Mouse (Mus musculus): ENCODE results near the gene Zcchc17. TPM values are rescaled to one million over a fixed set of nuclear protein-coding genes. Genes with fewer than 3 reads are reported as not detected.

The Zcchc17 gene
- polyA plus RNA-seq, 1 experiment from 2014 or later: 56.8 TPM

- Histone ChIP-seq H3K27ac (ENCODE audit: low read length) (no peak overlapping the region), H3K9ac (ENCODE audit: low read length) (no peak overlapping the region), H3K4me1 (ENCODE audit: control insufficient read depth, insufficient read depth, low read length) (peaks cover 11% of the 10 kb centered on the region; the same call in 1 of the 2 replicates), H3K27me3 (ENCODE audit: control insufficient read depth, insufficient read depth, low read length) (no peaks in the 10 kb centered on the region), H3K4me2 (ENCODE audit: low read depth, low read length) (no peak overlapping the region), H3K9me3 (replicated peaks; ENCODE audit: control insufficient read depth, low read length) (no peaks in the 10 kb centered on the region), H3K36me3 (ENCODE audit: control insufficient read depth, insufficient read depth, low read length) (no peaks in the 10 kb centered on the region), H3K4me3 (replicated peaks; ENCODE audit: low read length) (no peak overlapping the region)
- no peak for ATAC-seq (ENCODE audit: insufficient read depth, low FRiP score)
- whole genome bisulfite sequencing: 70% methylated on average over 11 of the region's 11 CpGs
Observed at GRCm38 (mm10) chr4:130298877-130299628, 60.7 kb downstream of the Zcchc17 start.

DNA sequence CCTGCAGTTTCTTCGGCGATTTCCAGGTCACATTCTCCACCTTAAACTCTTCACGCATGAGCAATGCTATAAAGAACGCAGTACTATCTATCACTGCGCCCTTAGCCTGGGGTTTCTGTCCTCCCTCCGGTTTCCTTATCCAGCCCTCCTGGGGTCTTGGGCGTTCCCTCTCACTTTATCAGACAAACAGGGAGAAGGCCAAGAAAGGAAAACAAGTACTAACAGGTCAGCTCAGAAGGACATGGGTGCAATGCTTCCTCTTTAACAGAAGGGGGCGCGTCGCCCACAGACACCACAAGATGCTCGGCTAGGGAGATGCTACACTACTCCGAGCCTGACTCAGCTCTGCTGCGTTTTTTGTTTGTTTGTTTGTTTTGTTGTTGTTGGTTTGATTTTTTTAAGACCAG, 62.6 kb downstream of the Zcchc17 start:
- no peak overlapping the region for H3K27ac ChIP-seq (ENCODE audit: low read length)
- H3K4me1 ChIP-seq (ENCODE audit: control insufficient read depth, insufficient read depth, low read length): peaks cover 11% of the 10 kb centered on the region; the same call in 1 of the 2 replicates
- no peak overlapping the region for H3K9ac ChIP-seq (ENCODE audit: low read length)
- H3K9me3 ChIP-seq (replicated peaks; ENCODE audit: control insufficient read depth, low read length): no peaks in the 10 kb centered on the region
- no peaks in the 10 kb centered on the region for H3K27me3 ChIP-seq (ENCODE audit: control insufficient read depth, insufficient read depth, low read length)
- WGBS: 18% methylated on average over 13 of the region's 13 CpGs
- H3K4me3 ChIP-seq (replicated peaks; ENCODE audit: low read length): no peak overlapping the region
- no peak overlapping the region for H3K4me2 ChIP-seq (ENCODE audit: low read depth, low read length)
- peak; percentile 51 for ATAC-seq (ENCODE audit: insufficient read depth, low FRiP score)
- no peaks in the 10 kb centered on the region for H3K36me3 ChIP-seq (ENCODE audit: control insufficient read depth, insufficient read depth, low read length)

DNA sequence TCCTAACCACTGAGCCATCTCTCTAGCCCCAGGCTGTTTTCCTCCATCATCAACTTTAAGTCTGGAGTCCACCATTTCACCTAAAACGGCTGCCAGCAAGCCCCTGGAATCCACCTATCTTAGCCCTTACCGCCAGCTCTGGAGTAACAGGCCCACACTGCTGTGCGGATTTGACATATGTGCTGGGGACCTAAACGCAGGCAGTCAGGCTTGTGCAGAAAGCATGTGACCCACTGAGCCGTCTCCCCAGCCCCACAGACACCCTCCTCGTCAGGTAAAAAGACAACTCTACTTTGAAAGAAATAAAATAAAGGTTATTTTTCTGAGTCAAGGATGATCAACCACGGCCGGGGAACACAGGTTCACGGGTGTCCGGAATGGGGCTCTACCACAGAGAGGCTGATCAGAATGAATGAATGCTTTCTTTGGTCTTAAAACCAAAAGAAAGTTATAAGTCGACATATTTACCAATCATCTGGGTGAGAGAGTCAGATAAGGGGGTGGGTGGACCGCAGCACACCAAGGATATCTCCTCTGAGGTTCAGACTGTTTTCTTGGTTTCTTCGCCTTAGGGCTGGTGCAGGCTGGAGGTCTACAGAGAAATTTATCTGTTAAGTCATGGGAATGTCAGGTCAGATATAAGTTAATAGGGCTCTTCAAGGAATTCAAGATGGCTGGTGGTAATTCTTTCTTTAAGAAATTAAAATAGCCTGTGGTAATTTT, 63.3 kb downstream of the Zcchc17 start:
- WGBS: 82% methylated on average over 13 of the region's 13 CpGs
- H3K27ac ChIP-seq (ENCODE audit: low read length): no peak overlapping the region
- no peak overlapping the region for H3K4me3 ChIP-seq (replicated peaks; ENCODE audit: low read length)
- ATAC-seq (ENCODE audit: insufficient read depth, low FRiP score): no peak
- H3K27me3 ChIP-seq (ENCODE audit: control insufficient read depth, insufficient read depth, low read length): no peaks in the 10 kb centered on the region
- H3K9me3 ChIP-seq (replicated peaks; ENCODE audit: control insufficient read depth, low read length): no peaks in the 10 kb centered on the region
- peaks cover 11% of the 10 kb centered on the region; the same call in 1 of the 2 replicates for H3K4me1 ChIP-seq (ENCODE audit: control insufficient read depth, insufficient read depth, low read length)
- no peak overlapping the region for H3K4me2 ChIP-seq (ENCODE audit: low read depth, low read length)
- no peaks in the 10 kb centered on the region for H3K36me3 ChIP-seq (ENCODE audit: control insufficient read depth, insufficient read depth, low read length)
- no peak overlapping the region for H3K9ac ChIP-seq (ENCODE audit: low read length)

DNA sequence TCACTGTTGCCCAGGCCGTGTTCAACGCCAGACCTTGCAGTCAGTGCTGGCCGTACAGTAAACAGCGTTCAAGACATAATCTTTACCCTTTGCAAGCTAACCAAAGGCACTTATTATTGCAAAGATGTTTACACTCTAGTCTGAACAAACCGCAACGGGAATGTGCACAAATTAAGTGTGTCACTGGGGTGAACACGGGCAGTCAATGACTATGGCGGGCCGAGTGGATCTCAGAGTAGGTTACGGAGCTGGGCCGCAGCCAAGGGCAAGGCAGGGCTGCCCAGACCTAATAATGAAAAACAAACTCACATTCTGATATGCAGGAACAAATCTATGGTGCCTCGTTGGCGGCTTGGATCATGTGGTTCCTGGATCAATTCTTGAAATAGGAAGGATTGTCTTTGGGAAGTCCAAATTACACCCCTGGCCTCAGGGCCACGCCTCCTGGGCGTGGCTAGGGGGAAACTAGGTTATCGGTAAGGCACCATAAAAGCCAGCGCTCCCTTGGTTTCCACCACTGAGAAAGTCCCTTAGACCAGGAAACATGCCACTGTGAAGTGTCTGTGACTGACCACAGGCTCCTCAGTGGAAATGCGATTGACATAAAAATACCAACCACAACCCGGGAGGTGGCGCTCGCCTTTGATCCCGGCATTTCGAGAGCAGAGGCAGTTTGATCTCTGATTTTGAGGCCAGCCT, 64.5 kb downstream of the Zcchc17 start:
- 41% methylated on average over 23 of the region's 23 CpGs for WGBS
- H3K9me3 ChIP-seq (replicated peaks; ENCODE audit: control insufficient read depth, low read length): no peaks in the 10 kb centered on the region
- H3K9ac ChIP-seq (ENCODE audit: low read length): peak overlapping the region; percentile 4; the same call in 1 of the 2 replicates
- H3K27ac ChIP-seq (ENCODE audit: low read length): peak overlapping the region; percentile 17; the same call in 1 of the 2 replicates
- no peaks in the 10 kb centered on the region for H3K36me3 ChIP-seq (ENCODE audit: control insufficient read depth, insufficient read depth, low read length)
- H3K4me1 ChIP-seq (ENCODE audit: control insufficient read depth, insufficient read depth, low read length): peaks cover 11% of the 10 kb centered on the region; the same call in 1 of the 2 replicates
- peak; percentile 56; the same call in 1 of the 2 replicates for ATAC-seq (ENCODE audit: insufficient read depth, low FRiP score)
- H3K4me3 ChIP-seq (replicated peaks; ENCODE audit: low read length): no peak overlapping the region
- peak overlapping the region; percentile 20; the same call in 1 of the 2 replicates for H3K4me2 ChIP-seq (ENCODE audit: low read depth, low read length)
- no peaks in the 10 kb centered on the region; the same call in 1 of the 2 replicates for H3K27me3 ChIP-seq (ENCODE audit: control insufficient read depth, insufficient read depth, low read length)

DNA sequence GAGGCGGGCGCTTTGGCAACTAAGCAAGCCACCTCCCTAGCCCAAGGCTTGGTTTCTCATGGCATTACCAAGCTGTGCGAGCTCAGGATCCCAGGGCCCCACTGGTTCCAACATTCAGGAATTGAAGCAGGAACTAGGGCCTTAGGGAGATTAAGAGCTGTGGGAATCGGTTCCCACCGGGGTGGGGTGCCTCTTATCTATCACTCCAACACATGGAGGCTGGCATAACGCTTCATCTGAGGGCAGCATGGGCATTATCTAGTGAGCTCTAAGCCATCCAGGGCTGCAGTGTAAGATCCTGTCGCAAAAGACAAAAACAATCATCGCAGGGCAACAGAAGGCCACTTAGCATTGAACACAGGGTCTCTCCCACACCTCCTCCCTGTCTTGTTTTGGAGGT, 65.2 kb downstream of the Zcchc17 start:
- Histone ChIP-seq H3K4me2 (ENCODE audit: low read depth, low read length) (no peak overlapping the region), H3K27ac (ENCODE audit: low read length) (no peak overlapping the region), H3K9ac (ENCODE audit: low read length) (no peak overlapping the region), H3K36me3 (ENCODE audit: control insufficient read depth, insufficient read depth, low read length) (no peaks in the 10 kb centered on the region), H3K4me1 (ENCODE audit: control insufficient read depth, insufficient read depth, low read length) (peaks cover 11% of the 10 kb centered on the region; the same call in 1 of the 2 replicates), H3K9me3 (replicated peaks; ENCODE audit: control insufficient read depth, low read length) (no peaks in the 10 kb centered on the region), H3K4me3 (replicated peaks; ENCODE audit: low read length) (no peak overlapping the region), H3K27me3 (ENCODE audit: control insufficient read depth, insufficient read depth, low read length) (no peaks in the 10 kb centered on the region; the same call in 1 of the 2 replicates)
- 82% methylated on average over 8 of the region's 8 CpGs for WGBS
- ATAC-seq (ENCODE audit: insufficient read depth, low FRiP score): no peak

DNA sequence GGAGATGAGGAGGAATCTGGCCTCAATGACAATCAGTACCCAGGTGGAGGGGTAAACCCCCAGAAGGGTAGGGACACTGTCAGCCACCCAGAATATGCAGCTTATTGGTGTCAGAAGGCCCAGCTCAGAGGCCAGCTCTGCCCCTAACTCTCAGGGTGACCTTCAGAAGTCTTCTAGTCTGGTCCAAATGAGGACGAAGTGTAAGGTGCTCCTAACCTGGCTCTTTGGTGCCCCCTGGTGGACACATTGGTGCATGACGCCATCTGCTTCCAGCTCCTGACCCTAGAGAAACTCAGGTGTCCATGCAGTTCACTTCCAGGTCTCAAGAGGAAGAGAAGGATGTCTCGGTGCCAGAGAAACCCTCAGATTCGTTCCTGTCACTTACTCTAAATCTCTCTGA, 67.5 kb downstream of the Zcchc17 start:
- Histone ChIP-seq H3K36me3 (ENCODE audit: control insufficient read depth, insufficient read depth, low read length) (no peaks in the 10 kb centered on the region), H3K4me3 (replicated peaks; ENCODE audit: low read length) (no peak overlapping the region), H3K27me3 (ENCODE audit: control insufficient read depth, insufficient read depth, low read length) (no peaks in the 10 kb centered on the region; the same call in 1 of the 2 replicates), H3K4me1 (ENCODE audit: control insufficient read depth, insufficient read depth, low read length) (peaks cover 11% of the 10 kb centered on the region; the same call in 1 of the 2 replicates), H3K27ac (ENCODE audit: low read length) (no peak overlapping the region), H3K9me3 (replicated peaks; ENCODE audit: control insufficient read depth, low read length) (no peaks in the 10 kb centered on the region), H3K4me2 (ENCODE audit: low read depth, low read length) (no peak overlapping the region), H3K9ac (ENCODE audit: low read length) (no peak overlapping the region)
- under 1% methylated on average over 4 of the region's 4 CpGs for WGBS
- 0 out of 2 replicates have a peak, but pooled peaks have one; percentile 10 for ATAC-seq (ENCODE audit: insufficient read depth, low FRiP score)

DNA sequence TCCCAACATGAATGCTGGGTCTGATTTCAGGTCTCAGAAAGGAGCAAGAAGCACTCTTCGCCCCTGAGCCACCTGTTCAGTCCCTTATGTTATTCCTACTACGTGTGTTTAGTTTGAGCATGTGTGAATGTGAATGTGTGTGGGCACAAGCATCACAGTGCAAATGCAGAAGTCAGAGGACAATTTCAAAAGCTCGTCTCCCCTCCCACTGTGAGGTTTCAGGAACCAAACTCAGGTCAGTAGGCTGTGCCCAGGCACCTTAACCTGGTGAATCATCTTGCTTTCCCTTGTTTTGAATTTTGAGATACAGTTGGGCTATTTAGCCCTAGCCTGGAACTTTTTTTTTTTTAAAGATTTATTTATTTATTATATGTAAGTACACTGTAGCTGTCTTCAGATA, 69.9 kb downstream of the Zcchc17 start:
- WGBS: 69% methylated on average over 3 of the region's 3 CpGs
- Histone ChIP-seq H3K9ac (ENCODE audit: low read length) (no peak overlapping the region), H3K4me3 (replicated peaks; ENCODE audit: low read length) (no peak overlapping the region), H3K9me3 (replicated peaks; ENCODE audit: control insufficient read depth, low read length) (no peaks in the 10 kb centered on the region), H3K27ac (ENCODE audit: low read length) (no peak overlapping the region), H3K27me3 (ENCODE audit: control insufficient read depth, insufficient read depth, low read length) (no peaks in the 10 kb centered on the region; the same call in 1 of the 2 replicates), H3K36me3 (ENCODE audit: control insufficient read depth, insufficient read depth, low read length) (no peaks in the 10 kb centered on the region), H3K4me1 (ENCODE audit: control insufficient read depth, insufficient read depth, low read length) (no peaks in the 10 kb centered on the region), H3K4me2 (ENCODE audit: low read depth, low read length) (no peak overlapping the region)
- ATAC-seq (ENCODE audit: insufficient read depth, low FRiP score): no peak

DNA sequence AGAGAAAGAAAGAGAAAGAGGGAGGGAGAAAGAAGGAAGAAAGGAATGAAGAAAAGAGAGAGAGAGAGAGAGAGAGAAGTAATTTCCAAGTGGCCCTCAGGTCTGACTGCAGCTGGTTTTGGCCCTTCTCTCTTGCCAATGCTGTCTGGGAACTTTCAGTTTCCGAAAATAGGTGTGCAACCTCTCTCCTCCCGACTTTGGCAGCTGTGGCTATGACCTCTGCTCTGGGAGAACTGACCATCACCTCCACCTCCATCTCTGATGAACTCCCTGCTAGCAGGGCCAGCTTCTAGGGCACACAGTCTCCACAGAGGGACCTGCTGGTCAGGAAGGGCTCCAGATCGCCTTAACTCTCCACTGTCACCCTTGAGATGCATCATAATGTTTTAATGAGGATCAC, 73.2 kb downstream of the Zcchc17 start:
- Histone ChIP-seq H3K9me3 (replicated peaks; ENCODE audit: control insufficient read depth, low read length) (no peaks in the 10 kb centered on the region), H3K4me2 (ENCODE audit: low read depth, low read length) (no peak overlapping the region), H3K36me3 (ENCODE audit: control insufficient read depth, insufficient read depth, low read length) (no peaks in the 10 kb centered on the region), H3K4me3 (replicated peaks; ENCODE audit: low read length) (no peak overlapping the region), H3K27ac (ENCODE audit: low read length) (no peak overlapping the region), H3K9ac (ENCODE audit: low read length) (no peak overlapping the region), H3K4me1 (ENCODE audit: control insufficient read depth, insufficient read depth, low read length) (no peaks in the 10 kb centered on the region), H3K27me3 (ENCODE audit: control insufficient read depth, insufficient read depth, low read length) (no peaks in the 10 kb centered on the region; the same call in 1 of the 2 replicates)
- 42% methylated on average over 3 of the region's 3 CpGs for WGBS
- ATAC-seq (ENCODE audit: insufficient read depth, low FRiP score): no peak
